9 mouse cellular contexts compared by ENCODE assay signal in the genomic region with DNA sequence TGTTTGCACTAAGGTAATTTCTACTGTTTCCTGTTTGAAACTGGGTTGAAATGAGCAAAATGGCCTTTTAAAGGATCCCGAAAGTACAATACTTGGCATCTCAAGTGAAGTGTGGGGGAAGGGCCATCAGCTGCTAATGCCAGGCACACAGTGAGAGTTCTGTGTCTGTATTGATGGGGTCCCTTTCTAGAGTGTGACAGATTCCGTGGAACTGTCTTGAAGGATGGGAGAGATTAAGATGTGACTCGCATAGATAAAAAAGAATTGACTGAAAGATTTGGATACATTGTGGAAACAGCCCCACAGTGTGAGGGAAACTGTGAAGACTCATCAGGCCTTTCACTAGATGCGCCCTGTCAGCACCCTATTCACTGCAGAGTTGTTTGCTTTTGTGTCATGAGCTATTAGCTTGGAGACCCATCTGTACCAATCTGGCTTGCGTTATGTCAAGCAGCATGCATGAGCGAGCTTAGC.
DNase-seq lines count a peak whose midpoint lies in the region; ATAC-seq and TF ChIP-seq lines count a peak whose summit lies in the region.
"Had no signal": no experiment of that assay in that cellular context is flagged by ENCODE, and none has a peak within 500 bp of the region (broad histone marks: within the 10 kb centered on the region; RNA-seq: fewer than 3 reads in every experiment).

No protein-coding gene starts in this region.

- H3K4me2 ChIP-seq in heart, embryonic 11.5 days = no peak overlapping the region
- H3K4me2 ChIP-seq in heart, embryonic 12.5 days = no peak overlapping the region
- no peak overlapping the region for H3K4me2 ChIP-seq in forebrain, embryonic 11.5 days (ENCODE audit: low read depth, low read length, severe bottlenecking)
- H3K4me2 ChIP-seq in midbrain, embryonic 11.5 days = peak overlapping the region; percentile 22; the same call in 1 of the 2 replicates

- no peak overlapping the region for H3K9ac ChIP-seq in heart, embryonic 11.5 days (ENCODE audit: low read depth, low read length)
- no peak overlapping the region for H3K9ac ChIP-seq in heart, embryonic 12.5 days
- no peak overlapping the region for H3K9ac ChIP-seq in forebrain, embryonic 11.5 days (ENCODE audit: low read length)
- no peak overlapping the region for H3K9ac ChIP-seq in midbrain, embryonic 11.5 days (ENCODE audit: low read length)

- WGBS in heart, embryonic 11.5 days (ENCODE audit: insufficient replicate concordance) = 39% methylated on average over 6 of the region's 6 CpGs
- WGBS in heart, embryonic 12.5 days = 43% methylated on average over 6 of the region's 6 CpGs
- WGBS in forebrain, embryonic 11.5 days = 27% methylated on average over 6 of the region's 6 CpGs
- WGBS in midbrain, embryonic 11.5 days = 21% methylated on average over 6 of the region's 6 CpGs
- WGBS in lung, adult 2 months = 76% methylated on average over 6 of the region's 6 CpGs

- peak overlapping the region; percentile 7; the same call in 1 of the 2 replicates for H3K27ac ChIP-seq in heart, embryonic 11.5 days (ENCODE audit: low read depth, low read length)
- no peak overlapping the region for H3K27ac ChIP-seq in heart, embryonic 12.5 days (ENCODE audit: poor library complexity, severe bottlenecking)
- no peak overlapping the region for H3K27ac ChIP-seq in forebrain, embryonic 11.5 days (ENCODE audit: low read depth, low read length)
- H3K27ac ChIP-seq in midbrain, embryonic 11.5 days (ENCODE audit: low read depth, low read length) = no peak overlapping the region; the same call in 1 of the 2 replicates
- H3K27ac ChIP-seq: macrophage had no signal

- H3K4me3 ChIP-seq in heart, embryonic 11.5 days (ENCODE audit: low read depth, low read length) = no peak overlapping the region
- no peak overlapping the region for H3K4me3 ChIP-seq in heart, embryonic 12.5 days
- H3K4me3 ChIP-seq in forebrain, embryonic 11.5 days (ENCODE audit: low read depth, low read length) = no peak overlapping the region
- no peak overlapping the region for H3K4me3 ChIP-seq in midbrain, embryonic 11.5 days (ENCODE audit: low read depth, low read length)
- H3K4me3 ChIP-seq in lung, adult 2 months (replicated peaks; ENCODE audit: extremely low read depth, low read depth, low read length) = no peak overlapping the region

- no peak for ATAC-seq in heart, embryonic 11.5 days (replicated peaks; ENCODE audit: insufficient number of reproducible peaks, low FRiP score, low TSS enrichment)
- ATAC-seq in heart, embryonic 12.5 days (ENCODE audit: insufficient number of reproducible peaks, low FRiP score) = no peak
- ATAC-seq in forebrain, embryonic 11.5 days (replicated peaks; ENCODE audit: low FRiP score) = peak; percentile 62
- peak; percentile 78 for ATAC-seq in midbrain, embryonic 11.5 days (ENCODE audit: low FRiP score)

- no peak for TF ChIP-seq POLR2A in lung, adult 2 months (IDR thresholded peaks at IDR 0.05; ENCODE audit: borderline replicate concordance, extremely low read depth, low read depth, low read length)

- H3K9me3 ChIP-seq in heart, embryonic 11.5 days (replicated peaks; ENCODE audit: control insufficient read depth, low read length) = no peaks in the 10 kb centered on the region
- no peaks in the 10 kb centered on the region for H3K9me3 ChIP-seq in heart, embryonic 12.5 days (replicated peaks)
- no peaks in the 10 kb centered on the region for H3K9me3 ChIP-seq in forebrain, embryonic 11.5 days (ENCODE audit: control insufficient read depth, low read length)
- H3K9me3 ChIP-seq in midbrain, embryonic 11.5 days (ENCODE audit: control insufficient read depth, low read length) = no peaks in the 10 kb centered on the region

- H3K36me3 ChIP-seq in heart, embryonic 11.5 days (ENCODE audit: control insufficient read depth, insufficient read depth, low read length) = 0 out of 2 replicates have a peak, but pooled peaks cover 6% of the 10 kb centered on the region
- peaks cover 20% of the 10 kb centered on the region; the same call in 1 of the 2 replicates for H3K36me3 ChIP-seq in heart, embryonic 12.5 days
- no peaks in the 10 kb centered on the region for H3K36me3 ChIP-seq in forebrain, embryonic 11.5 days (ENCODE audit: control insufficient read depth, insufficient read depth, low read length)
- H3K36me3 ChIP-seq in midbrain, embryonic 11.5 days (ENCODE audit: control insufficient read depth, insufficient read depth, low read length) = no peaks in the 10 kb centered on the region

- no peaks in the 10 kb centered on the region for H3K27me3 ChIP-seq in heart, embryonic 11.5 days (ENCODE audit: control insufficient read depth, insufficient read depth, low read length)
- H3K27me3 ChIP-seq in heart, embryonic 12.5 days (replicated peaks) = no peaks in the 10 kb centered on the region
- no peaks in the 10 kb centered on the region for H3K27me3 ChIP-seq in forebrain, embryonic 11.5 days (ENCODE audit: control insufficient read depth, insufficient read depth, low read length)
- H3K27me3 ChIP-seq in midbrain, embryonic 11.5 days (ENCODE audit: control insufficient read depth, insufficient read depth, low read length) = no peaks in the 10 kb centered on the region

- no peak for TF ChIP-seq CTCF in lung, adult 2 months (IDR thresholded peaks at IDR 0.05; ENCODE audit: insufficient read depth, low read length)

- peak; percentile 76 for DNase-seq in NIH3T3 (ENCODE audit: low read depth)
- DNase-seq in forebrain, embryonic 11.5 days (ENCODE audit: low spot score) = no peak
- DNase-seq in midbrain, embryonic 11.5 days (ENCODE audit: low spot score, missing footprints) = peak; percentile 91
- DNase-seq in ovary, postnatal 14 days (ENCODE audit: low spot score) = no peak
- DNase-seq in kidney, postnatal 36 days = no peak
- DNase-seq in lung, adult 2 months = no peak

- H3K4me1 ChIP-seq in heart, embryonic 11.5 days (ENCODE audit: control insufficient read depth, insufficient read depth, low read length) = peaks cover 11% of the 10 kb centered on the region
- peaks cover 50% of the 10 kb centered on the region for H3K4me1 ChIP-seq in heart, embryonic 12.5 days (replicated peaks)
- peaks cover 2% of the 10 kb centered on the region for H3K4me1 ChIP-seq in forebrain, embryonic 11.5 days (replicated peaks; ENCODE audit: control insufficient read depth, insufficient read depth, low read length)
- peaks cover 31% of the 10 kb centered on the region for H3K4me1 ChIP-seq in midbrain, embryonic 11.5 days (ENCODE audit: control insufficient read depth, insufficient read depth, low read length)
- no peaks in the 10 kb centered on the region for H3K4me1 ChIP-seq in lung, adult 2 months (ENCODE audit: control insufficient read depth, insufficient read depth, low read length)

Comparison
In these comparisons a context has a peak if more than half of its experiments do, and no peak if none do; other contexts are left out.
1. ATAC-seq: peak in forebrain, embryonic 11.5 days (single experiment) and midbrain, embryonic 11.5 days (single experiment); none in heart, embryonic 11.5 days (single experiment) and heart, embryonic 12.5 days (single experiment).
2. DNase-seq: peak in NIH3T3 (single experiment) and midbrain, embryonic 11.5 days (single experiment); none in forebrain, embryonic 11.5 days (single experiment), ovary, postnatal 14 days (single experiment), kidney, postnatal 36 days (0 of 2) and lung, adult 2 months (single experiment).